Mouse (Mus musculus) ES-Bruce4 (cell line): ENCODE measurements at regions not wholly inside any gene's neighbourhood (a gene's known extent, or its start where the extent isn't known, plus 50 kb on each side); places are given as distances from the start of the nearest gene placed in this dataset.

ENCODE experiments used
- H3K27ac ChIP-seq: 2 replicates; pipeline ENCODE4 v1.5.1; 2012; ENCODE audit warnings: low read length, inconsistent platforms; ENCODE audit not compliant: insufficient read depth
- H3K27me3 ChIP-seq: 2 replicates; pipeline ENCODE4 v1.6.1; 2012; ENCODE audit warnings: mild to moderate bottlenecking, low read length, inconsistent platforms; ENCODE audit not compliant: control insufficient read depth, poor library complexity, insufficient read depth, severe bottlenecking
- H3K36me3 ChIP-seq: 2 replicates; pipeline ENCODE4 v1.6.1; 2012; ENCODE audit warnings: inconsistent platforms, mild to moderate bottlenecking, low read length, moderate library complexity; ENCODE audit not compliant: control insufficient read depth, poor library complexity, insufficient read depth, severe bottlenecking
- H3K4me1 ChIP-seq: one replicate; pipeline ENCODE4 v1.8.1; 2011; ENCODE audit warnings: low read length; ENCODE audit not compliant: control insufficient read depth, insufficient read depth
- H3K4me3 ChIP-seq: 2 replicates; pipeline ENCODE4 v1.5.1; 2011; ENCODE audit warnings: low read depth, mild to moderate bottlenecking, low read length
- H3K9ac ChIP-seq: 2 replicates; pipeline ENCODE4 v1.6.1; 2012; ENCODE audit warnings: low read depth, mild to moderate bottlenecking, inconsistent platforms; ENCODE audit not compliant: poor library complexity, severe bottlenecking
- H3K9me3 ChIP-seq: replicated peaks from 2 replicates; pipeline ENCODE4 v1.6.1; 2012; ENCODE audit warnings: mild to moderate bottlenecking, low read length, inconsistent platforms; ENCODE audit not compliant: control insufficient read depth, poor library complexity, insufficient read depth, severe bottlenecking
- CTCF ChIP-seq: IDR thresholded peaks from one replicate; pipeline ENCODE4 v1.8.1; 2011; ENCODE audit warnings: low read depth, low read length
- EP300 ChIP-seq: IDR thresholded peaks from 2 replicates; pipeline ENCODE4 v1.6.1; 2011; ENCODE audit warnings: low read depth, low read length; ENCODE audit not compliant: insufficient read depth
- POLR2A ChIP-seq: IDR thresholded peaks from one replicate; pipeline ENCODE4 v1.8.1; 2011; ENCODE audit warnings: low read length; ENCODE audit not compliant: insufficient read depth

DNA sequence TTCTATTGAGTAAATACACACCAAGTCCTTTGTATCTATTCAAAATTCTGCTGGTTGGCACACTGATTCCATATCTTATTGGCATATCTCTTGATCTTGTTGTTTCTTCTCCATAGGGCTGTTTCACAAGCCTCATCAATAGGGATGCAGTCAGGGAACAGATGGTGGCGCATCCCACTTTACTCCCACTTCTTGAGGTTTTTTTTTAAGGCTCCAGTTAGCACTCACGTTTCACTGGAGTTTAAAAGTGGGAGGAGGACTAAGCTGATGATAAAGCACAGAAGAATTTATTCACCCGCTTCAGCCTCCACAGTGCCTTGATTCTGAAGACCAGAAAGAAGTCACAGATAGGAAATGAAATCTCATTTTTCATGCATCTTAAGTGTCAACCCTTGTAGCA lies 199.8 kb downstream of the Fam198b start:
- Histone ChIP-seq H3K4me3 (no peak overlapping the region), H3K27me3 (no peaks in the 10 kb centered on the region), H3K9ac (no peak overlapping the region), H3K36me3 (no peaks in the 10 kb centered on the region), H3K27ac (no peak overlapping the region), H3K9me3 (no peaks in the 10 kb centered on the region), H3K4me1 (no peaks in the 10 kb centered on the region)
- no peak for TF ChIP-seq EP300
- no peak for TF ChIP-seq CTCF
- TF ChIP-seq POLR2A: no peak

DNA sequence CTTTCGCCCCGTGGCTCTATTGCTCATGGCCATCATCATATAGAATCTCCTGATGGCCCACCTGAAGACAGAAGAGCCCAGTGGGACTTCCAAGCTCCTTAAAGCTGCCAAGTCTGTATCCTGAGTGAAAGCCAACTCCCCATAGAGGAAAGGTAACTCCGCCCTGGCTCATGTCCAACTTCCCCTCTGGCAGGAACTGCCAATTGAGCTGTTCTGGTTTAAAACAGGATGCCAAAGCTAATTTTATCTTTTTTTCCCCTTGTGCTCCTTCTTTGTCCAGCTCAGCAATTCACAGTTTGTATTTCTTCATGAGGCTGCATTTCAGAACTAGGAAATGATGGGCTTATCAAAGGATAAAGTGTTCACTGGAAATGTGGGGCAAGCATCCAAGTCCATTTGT lies 215.3 kb downstream of the Fam198b start:
- no peak for TF ChIP-seq EP300
- TF ChIP-seq CTCF: no peak
- no peak for TF ChIP-seq POLR2A
- Histone ChIP-seq H3K36me3 (no peaks in the 10 kb centered on the region), H3K4me1 (no peaks in the 10 kb centered on the region), H3K27ac (no peak overlapping the region), H3K27me3 (no peaks in the 10 kb centered on the region), H3K4me3 (no peak overlapping the region), H3K9ac (no peak overlapping the region), H3K9me3 (no peaks in the 10 kb centered on the region)

DNA sequence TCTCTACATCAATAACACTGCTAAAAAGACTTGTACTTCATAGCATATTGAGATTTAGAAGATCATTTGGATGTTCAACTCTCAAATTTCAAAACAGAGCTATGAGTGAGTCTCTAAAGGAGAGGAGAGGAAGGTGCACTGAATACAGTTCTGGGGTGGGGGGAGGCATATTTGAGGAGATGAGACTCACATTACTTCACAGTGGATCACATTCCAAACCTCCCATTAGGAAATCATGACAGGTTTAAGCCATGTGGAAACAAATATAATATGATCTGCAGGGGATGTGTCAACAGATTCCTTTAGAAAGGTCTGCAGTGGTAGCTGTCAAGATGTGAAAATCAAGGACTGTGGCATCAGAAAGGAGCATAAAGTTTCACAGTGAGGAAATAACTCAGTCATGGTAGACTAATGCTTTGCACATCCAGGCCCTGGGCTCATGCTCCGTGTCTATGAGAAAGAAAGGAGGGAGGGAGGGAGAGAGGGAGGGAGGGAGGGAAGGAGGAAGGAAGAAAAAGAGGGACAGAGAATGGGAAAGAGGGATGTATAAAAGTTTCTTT lies 235.9 kb downstream of the Fam198b start:
- no peak overlapping the region for H3K4me3 ChIP-seq
- TF ChIP-seq POLR2A (no peak), EP300 (no peak), CTCF (no peak)
- no peak overlapping the region for H3K27ac ChIP-seq
- H3K27me3 ChIP-seq: no peaks in the 10 kb centered on the region
- H3K4me1 ChIP-seq: no peaks in the 10 kb centered on the region
- no peak overlapping the region for H3K9ac ChIP-seq
- H3K36me3 ChIP-seq: no peaks in the 10 kb centered on the region
- H3K9me3 ChIP-seq: no peaks in the 10 kb centered on the region

DNA sequence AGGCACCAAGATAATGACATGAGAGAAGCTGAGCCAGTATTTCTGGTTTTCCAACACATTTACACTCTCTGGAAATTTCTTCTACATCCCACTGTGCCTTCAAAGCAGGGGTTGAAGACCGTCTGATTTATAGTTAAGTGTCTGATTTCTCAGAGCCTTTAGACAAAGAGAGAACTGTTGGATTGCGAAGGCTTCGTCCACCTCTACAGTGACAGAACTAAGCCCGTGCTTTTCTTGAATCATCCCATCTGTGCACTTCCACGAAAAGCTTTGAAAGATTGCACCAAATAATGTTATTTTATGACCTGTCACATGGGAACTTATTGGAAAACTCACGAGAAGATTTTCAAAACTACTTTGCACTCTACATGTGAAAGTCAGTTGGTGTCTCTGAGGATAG lies 239.3 kb downstream of the Fam198b start:
- TF ChIP-seq POLR2A (no peak), EP300 (no peak), CTCF (no peak)
- Histone ChIP-seq H3K4me3 (no peak overlapping the region), H3K27me3 (no peaks in the 10 kb centered on the region), H3K27ac (no peak overlapping the region), H3K36me3 (no peaks in the 10 kb centered on the region), H3K9ac (no peak overlapping the region), H3K9me3 (peaks cover 5% of the 10 kb centered on the region; the same call in 1 of the 2 replicates), H3K4me1 (no peaks in the 10 kb centered on the region)

DNA sequence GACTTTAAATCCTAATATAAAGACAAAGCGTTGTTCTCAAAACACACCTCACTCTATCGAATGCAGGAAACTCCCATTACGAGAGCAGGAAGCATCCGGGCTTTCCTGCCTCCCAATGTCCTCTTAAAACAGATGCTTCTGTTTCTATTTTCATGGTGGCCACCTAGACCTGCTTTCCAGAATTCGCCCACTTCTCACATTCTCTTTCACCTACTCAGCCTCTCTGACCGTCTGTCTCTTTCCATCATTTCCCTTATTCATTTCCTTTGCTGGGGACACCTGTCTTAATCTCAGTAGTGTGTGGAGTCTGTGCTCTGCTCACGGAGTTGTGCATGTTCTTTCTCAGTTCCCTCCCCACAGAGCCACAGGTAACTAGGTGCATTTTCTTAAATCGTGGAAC lies 240.3 kb downstream of the Fam198b start:
- TF ChIP-seq EP300 (no peak), POLR2A (no peak), CTCF (no peak)
- no peak overlapping the region for H3K9ac ChIP-seq
- H3K27ac ChIP-seq: no peak overlapping the region
- no peak overlapping the region for H3K4me3 ChIP-seq
- H3K36me3 ChIP-seq: no peaks in the 10 kb centered on the region
- no peaks in the 10 kb centered on the region for H3K4me1 ChIP-seq
- H3K9me3 ChIP-seq: peaks cover 7% of the 10 kb centered on the region
- no peaks in the 10 kb centered on the region for H3K27me3 ChIP-seq

DNA sequence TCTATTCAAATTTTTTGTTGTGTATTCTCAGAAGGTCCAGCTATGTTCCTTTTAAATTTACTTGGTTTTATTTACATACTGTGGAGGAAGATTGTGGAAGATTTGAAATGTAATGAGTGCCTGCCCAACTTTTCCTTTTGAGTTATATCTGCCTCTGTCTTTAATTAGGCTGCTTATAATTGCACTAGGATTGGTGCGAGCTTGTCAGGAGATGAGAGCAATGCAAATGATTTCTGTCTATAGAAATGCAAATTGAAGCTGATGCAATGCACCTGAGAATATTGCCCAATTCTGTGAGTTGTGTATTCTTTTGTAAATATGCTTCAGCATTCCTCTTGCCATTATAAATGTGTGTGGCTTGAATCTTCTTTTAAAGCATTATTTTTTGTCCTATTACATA lies 257.4 kb downstream of the Fam198b start:
- H3K27ac ChIP-seq: no peak overlapping the region
- no peaks in the 10 kb centered on the region for H3K9me3 ChIP-seq
- H3K9ac ChIP-seq: no peak overlapping the region
- H3K4me3 ChIP-seq: no peak overlapping the region
- no peaks in the 10 kb centered on the region for H3K27me3 ChIP-seq
- TF ChIP-seq CTCF: no peak
- TF ChIP-seq POLR2A: no peak
- no peak for TF ChIP-seq EP300
- no peaks in the 10 kb centered on the region for H3K36me3 ChIP-seq
- H3K4me1 ChIP-seq: no peaks in the 10 kb centered on the region
